Mouse (Mus musculus) cerebellum, adult 2 months (tissue): ENCODE results near the gene Map6.

ENCODE experiments used
- CTCF ChIP-seq: fragments of 200-500 bp; IDR thresholded peaks from 2 replicates; pipeline ENCODE4 v1.5.1; 2011; ENCODE audit warnings: low read depth, mild to moderate bottlenecking, control low read depth, low read length, moderate library complexity, borderline replicate concordance; ENCODE audit not compliant: insufficient read depth
- POLR2A ChIP-seq: fragments of 200-500 bp; IDR thresholded peaks from 2 replicates; pipeline ENCODE4 v1.6.1; 2011; ENCODE audit warnings: low read length, control low read depth, borderline replicate concordance; ENCODE audit not compliant: insufficient read depth

GRCm38 (mm10) chr7:99242097-99242496, 25.1 kb upstream of the Map6 start:
- no peak for TF ChIP-seq POLR2A
- TF ChIP-seq CTCF = no peak
